Mouse (Mus musculus) cortical plate, adult 2 months (tissue): ENCODE data around the gene Rpa3.

Experiments
- CTCF ChIP-seq: fragments of 200-500 bp; IDR thresholded peaks from 2 replicates; pipeline ENCODE4 v1.5.1; 2011; ENCODE audit warnings: mild to moderate bottlenecking, control low read depth, low read length; ENCODE audit not compliant: insufficient read depth; ENCODE audit errors: extremely low read depth
- POLR2A ChIP-seq: fragments of 200-500 bp; IDR thresholded peaks from 2 replicates; pipeline ENCODE4 v1.6.1; 2011; ENCODE audit warnings: mild to moderate bottlenecking, low read length, control low read depth; ENCODE audit not compliant: insufficient read depth; ENCODE audit errors: extremely low read depth

GRCm38 (mm10) chr6:8275098-8275497 lies 16.1 kb upstream of the Rpa3 start:
- peak; percentile 44; the same call in 1 of the 2 replicates for TF ChIP-seq CTCF
- TF ChIP-seq POLR2A: no peak
